Mouse (Mus musculus) liver, adult (tissue): ENCODE results near the gene Dolpp1.

Source experiments
- GATA4 ChIP-seq: IDR thresholded peaks from 2 replicates; pipeline ENCODE4 v1.6.1; 2014; ENCODE audit warnings: mild to moderate bottlenecking, low read length; ENCODE audit not compliant: insufficient replicate concordance

Dolpp1 gene

GRCm38 (mm10) chr2:30365281-30366069 lies 26.6 kb upstream of the Dolpp1 start:
- peak; percentile 19; the same call in 1 of the 2 replicates for TF ChIP-seq GATA4

- TF ChIP-seq GATA4, result no peak
Measured at GRCm38 (mm10) chr2:30366203-30366602, 25.9 kb upstream of the Dolpp1 start.

GRCm38 (mm10) chr2:30371544-30371943 lies 20.5 kb upstream of the Dolpp1 start:
- TF ChIP-seq GATA4, result no peak

- TF ChIP-seq GATA4, result no peak
Measured at GRCm38 (mm10) chr2:30372726-30373125, 19.3 kb upstream of the Dolpp1 start.

GRCm38 (mm10) chr2:30375893-30376292 lies 16.2 kb upstream of the Dolpp1 start:
- no peak for TF ChIP-seq GATA4

- TF ChIP-seq GATA4, result no peak
Measured at GRCm38 (mm10) chr2:30377721-30378120, 14.3 kb upstream of the Dolpp1 start.

GRCm38 (mm10) chr2:30379307-30379706 lies 12.7 kb upstream of the Dolpp1 start:
- TF ChIP-seq GATA4, result no peak

GRCm38 (mm10) chr2:30380564-30381376 lies 11.3 kb upstream of the Dolpp1 start:
- TF ChIP-seq GATA4, result no peak

GRCm38 (mm10) chr2:30381377-30381725 lies 10.7 kb upstream of the Dolpp1 start:
- no peak for TF ChIP-seq GATA4

GRCm38 (mm10) chr2:30384814-30385213 lies 7.2 kb upstream of the Dolpp1 start:
- no peak for TF ChIP-seq GATA4

- no peak for TF ChIP-seq GATA4
Measured at GRCm38 (mm10) chr2:30385591-30385990, 6.5 kb upstream of the Dolpp1 start.

GRCm38 (mm10) chr2:30386913-30387312 lies 5.1 kb upstream of the Dolpp1 start:
- no peak for TF ChIP-seq GATA4

- no peak for TF ChIP-seq GATA4
Measured at GRCm38 (mm10) chr2:30389000-30389399, 3.1 kb upstream of the Dolpp1 start.

GRCm38 (mm10) chr2:30392577-30393369 lies 719 bp downstream of the Dolpp1 start:
- TF ChIP-seq GATA4, result no peak

- TF ChIP-seq GATA4, result no peak
Measured at GRCm38 (mm10) chr2:30393370-30393656, 1.3 kb downstream of the Dolpp1 start.

GRCm38 (mm10) chr2:30395757-30396156 lies 3.7 kb downstream of the Dolpp1 start:
- no peak for TF ChIP-seq GATA4

- no peak for TF ChIP-seq GATA4
Measured at GRCm38 (mm10) chr2:30396246-30396645, 4.2 kb downstream of the Dolpp1 start.
